Mouse (Mus musculus) liver, embryonic 14.5 days (tissue): ENCODE results near the gene Vta1.

Source experiments
- CTCF ChIP-seq: IDR thresholded peaks from 2 replicates; pipeline ENCODE4 v1.5.1; 2016; ENCODE audit warnings: antibody characterized with exemption, low read depth, control low read depth
- EP300 ChIP-seq: IDR thresholded peaks from 2 replicates; pipeline ENCODE4 v1.6.1; 2016; ENCODE audit warnings: antibody characterized with exemption, low read depth

GRCm38 (mm10) chr10:14725671-14726070 is 20.3 kb upstream of the Vta1 start:
- TF ChIP-seq EP300: no peak
- TF ChIP-seq CTCF: no peak
